Mouse (Mus musculus): ENCODE measurements around the gene Haus4. TPM values are rescaled to one million over a fixed set of nuclear protein-coding genes. Genes with fewer than 3 reads are reported as not detected.

Gene Haus4
- polyA plus RNA-seq, 1 experiment = 9.6 TPM

GRCm38 (mm10) chr14:54557330-54557729, 2.9 kb upstream of the Haus4 start:
- peaks cover 7% of the 10 kb centered on the region for H3K4me1 ChIP-seq (ENCODE audit: control insufficient read depth, insufficient read depth, low read length)
- H3K4me3 ChIP-seq (ENCODE audit: insufficient read depth, low read depth, low read length) = no peak overlapping the region
- DNase-seq = no peak
- no peaks in the 10 kb centered on the region for H3K27me3 ChIP-seq (replicated peaks; ENCODE audit: control insufficient read depth, insufficient read depth, low read length)
- 82% methylated on average over 8 of the region's 8 CpGs for WGBS
- no peaks in the 10 kb centered on the region for H3K36me3 ChIP-seq (ENCODE audit: control insufficient read depth, insufficient read depth, low read length)
- TF ChIP-seq CTCF (conservative IDR thresholded peaks at IDR 0.05; ENCODE audit: insufficient read depth, insufficient read length, low read depth, low read length) = no peak
- no peak for TF ChIP-seq POLR2A (IDR thresholded peaks at IDR 0.05; ENCODE audit: low read depth, low read length)
- no peak overlapping the region for H3K27ac ChIP-seq (ENCODE audit: insufficient read depth, low read depth, low read length)

GRCm38 (mm10) chr14:54553454-54553974, 902 bp downstream of the Haus4 start:
- DNase-seq = no peak
- H3K36me3 ChIP-seq (ENCODE audit: control insufficient read depth, insufficient read depth, low read length) = no peaks in the 10 kb centered on the region; the same call in 1 of the 2 replicates
- no peaks in the 10 kb centered on the region for H3K27me3 ChIP-seq (replicated peaks; ENCODE audit: control insufficient read depth, insufficient read depth, low read length)
- H3K4me3 ChIP-seq (ENCODE audit: insufficient read depth, low read depth, low read length) = peak overlapping the region; percentile 81
- peak overlapping the region; percentile 26 for H3K27ac ChIP-seq (ENCODE audit: insufficient read depth, low read depth, low read length)
- H3K4me1 ChIP-seq (ENCODE audit: control insufficient read depth, insufficient read depth, low read length) = peaks cover 2% of the 10 kb centered on the region; the same call in 1 of the 2 replicates
- TF ChIP-seq POLR2A (IDR thresholded peaks at IDR 0.05; ENCODE audit: low read depth, low read length) (no peak), CTCF (conservative IDR thresholded peaks at IDR 0.05; ENCODE audit: insufficient read depth, insufficient read length, low read depth, low read length) (no peak)
- WGBS = 3% methylated on average over 21 of the region's 21 CpGs

GRCm38 (mm10) chr14:54544703-54545102, 9.7 kb downstream of the Haus4 start:
- 95% methylated on average over 5 of the region's 5 CpGs for WGBS
- Histone ChIP-seq H3K27me3 (replicated peaks; ENCODE audit: control insufficient read depth, insufficient read depth, low read length) (no peaks in the 10 kb centered on the region), H3K27ac (ENCODE audit: insufficient read depth, low read depth, low read length) (no peak overlapping the region), H3K36me3 (ENCODE audit: control insufficient read depth, insufficient read depth, low read length) (no peaks in the 10 kb centered on the region; the same call in 1 of the 2 replicates), H3K4me1 (ENCODE audit: control insufficient read depth, insufficient read depth, low read length) (no peaks in the 10 kb centered on the region), H3K4me3 (ENCODE audit: insufficient read depth, low read depth, low read length) (no peak overlapping the region)
- TF ChIP-seq POLR2A (IDR thresholded peaks at IDR 0.05; ENCODE audit: low read depth, low read length) (no peak), CTCF (conservative IDR thresholded peaks at IDR 0.05; ENCODE audit: insufficient read depth, insufficient read length, low read depth, low read length) (no peak)
- DNase-seq = no peak

- 73% methylated on average over 11 of the region's 11 CpGs for WGBS
- no peak for TF ChIP-seq POLR2A (IDR thresholded peaks at IDR 0.05; ENCODE audit: low read depth, low read length)
- no peak for TF ChIP-seq CTCF (conservative IDR thresholded peaks at IDR 0.05; ENCODE audit: insufficient read depth, insufficient read length, low read depth, low read length)
- Histone ChIP-seq H3K36me3 (ENCODE audit: control insufficient read depth, insufficient read depth, low read length) (no peaks in the 10 kb centered on the region), H3K4me3 (ENCODE audit: insufficient read depth, low read depth, low read length) (no peak overlapping the region), H3K27me3 (replicated peaks; ENCODE audit: control insufficient read depth, insufficient read depth, low read length) (no peaks in the 10 kb centered on the region), H3K27ac (ENCODE audit: insufficient read depth, low read depth, low read length) (no peak overlapping the region), H3K4me1 (ENCODE audit: control insufficient read depth, insufficient read depth, low read length) (no peaks in the 10 kb centered on the region)
- no peak for DNase-seq
These were observed 13.6 kb downstream of the Haus4 start for GRCm38 (mm10) chr14:54540771-54541170.

GRCm38 (mm10) chr14:54538580-54538979, 15.8 kb downstream of the Haus4 start:
- Histone ChIP-seq H3K36me3 (ENCODE audit: control insufficient read depth, insufficient read depth, low read length) (no peaks in the 10 kb centered on the region), H3K27ac (ENCODE audit: insufficient read depth, low read depth, low read length) (no peak overlapping the region), H3K4me1 (ENCODE audit: control insufficient read depth, insufficient read depth, low read length) (no peaks in the 10 kb centered on the region), H3K4me3 (ENCODE audit: insufficient read depth, low read depth, low read length) (no peak overlapping the region), H3K27me3 (replicated peaks; ENCODE audit: control insufficient read depth, insufficient read depth, low read length) (no peaks in the 10 kb centered on the region)
- DNase-seq = no peak
- TF ChIP-seq CTCF (conservative IDR thresholded peaks at IDR 0.05; ENCODE audit: insufficient read depth, insufficient read length, low read depth, low read length) (no peak), POLR2A (IDR thresholded peaks at IDR 0.05; ENCODE audit: low read depth, low read length) (no peak)
- 92% methylated on average over 2 of the region's 2 CpGs for WGBS

GRCm38 (mm10) chr14:54528446-54529111, 25.8 kb downstream of the Haus4 start:
- H3K4me1 ChIP-seq (ENCODE audit: control insufficient read depth, insufficient read depth, low read length) = no peaks in the 10 kb centered on the region
- no peak overlapping the region for H3K4me3 ChIP-seq (ENCODE audit: insufficient read depth, low read depth, low read length)
- TF ChIP-seq CTCF (conservative IDR thresholded peaks at IDR 0.05; ENCODE audit: insufficient read depth, insufficient read length, low read depth, low read length) (peak; percentile 86), POLR2A (IDR thresholded peaks at IDR 0.05; ENCODE audit: low read depth, low read length) (no peak)
- DNase-seq = peak; percentile 86
- no peaks in the 10 kb centered on the region for H3K27me3 ChIP-seq (replicated peaks; ENCODE audit: control insufficient read depth, insufficient read depth, low read length)
- H3K36me3 ChIP-seq (ENCODE audit: control insufficient read depth, insufficient read depth, low read length) = no peaks in the 10 kb centered on the region
- 19% methylated on average over 17 of the region's 17 CpGs for WGBS
- no peak overlapping the region for H3K27ac ChIP-seq (ENCODE audit: insufficient read depth, low read depth, low read length)

GRCm38 (mm10) chr14:54528007-54528393, 26.4 kb downstream of the Haus4 start:
- H3K36me3 ChIP-seq (ENCODE audit: control insufficient read depth, insufficient read depth, low read length) = no peaks in the 10 kb centered on the region
- WGBS = 22% methylated on average over 5 of the region's 5 CpGs
- no peak for DNase-seq
- H3K27me3 ChIP-seq (replicated peaks; ENCODE audit: control insufficient read depth, insufficient read depth, low read length) = no peaks in the 10 kb centered on the region
- no peak overlapping the region for H3K4me3 ChIP-seq (ENCODE audit: insufficient read depth, low read depth, low read length)
- H3K27ac ChIP-seq (ENCODE audit: insufficient read depth, low read depth, low read length) = no peak overlapping the region
- no peak for TF ChIP-seq POLR2A (IDR thresholded peaks at IDR 0.05; ENCODE audit: low read depth, low read length)
- H3K4me1 ChIP-seq (ENCODE audit: control insufficient read depth, insufficient read depth, low read length) = no peaks in the 10 kb centered on the region

Measured in kidney, adult 2 months (tissue).